Mouse (Mus musculus) mouse trophoblast stem cell (cell line): ENCODE data around the gene Xylt2.
"Not testable (repeated sequence)": the region's sequence is repeated elsewhere in the genome, so short reads cannot be mapped to it uniquely, and the experiment has no call there.

ENCODE experiments used
- in situ Hi-C, 2 experiments: fragments of 300-500 bp; cut with MseI, MboI; formaldehyde crosslinking; loops; 2 replicates in 1 of 2; 3 replicates in 1 of 2; pipeline ENCODE4 v1.15.1; 2025

The Xylt2 gene

GRCm38 (mm10) chr11:94676754-94677606 is at the start of gene Xylt2:
Gene Xylt2, minus strand, starts transcription at chr11:94677515.
- in situ Hi-C loops, result no loop called here

- in situ Hi-C loops, result no loop called here
Observed at GRCm38 (mm10) chr11:94719216-94719615, 41.9 kb upstream of the Xylt2 start.

GRCm38 (mm10) chr11:94718113-94718909 is 41.0 kb upstream of the Xylt2 start:
- in situ Hi-C loops, result no loop called here

GRCm38 (mm10) chr11:94717239-94717638 is 39.9 kb upstream of the Xylt2 start:
- in situ Hi-C loops, result no loop called here

- in situ Hi-C loops, result no loop called here
Observed at GRCm38 (mm10) chr11:94716754-94717153, 39.4 kb upstream of the Xylt2 start.

- in situ Hi-C loops, result no loop called here
Observed at GRCm38 (mm10) chr11:94715622-94716021, 38.3 kb upstream of the Xylt2 start.

- in situ Hi-C loops, result no loop called here
Observed at GRCm38 (mm10) chr11:94713246-94713860, 36.0 kb upstream of the Xylt2 start.

- in situ Hi-C loops, result no loop called here
Observed at GRCm38 (mm10) chr11:94704472-94704871, 27.2 kb upstream of the Xylt2 start, which contains the start of gene Gm11541. Gene Gm11541, minus strand, starts transcription at chr11:94704499.

GRCm38 (mm10) chr11:94704020-94704419 is 26.7 kb upstream of the Xylt2 start:
- in situ Hi-C loops, result no loop called here

- in situ Hi-C loops, result no loop called here
Observed at GRCm38 (mm10) chr11:94702216-94702610, 24.9 kb upstream of the Xylt2 start.

GRCm38 (mm10) chr11:94701401-94702215 is 24.3 kb upstream of the Xylt2 start:
- in situ Hi-C loops, result no loop called here

- in situ Hi-C loops, result no loop called here
Observed at GRCm38 (mm10) chr11:94699399-94699798, 22.1 kb upstream of the Xylt2 start.

GRCm38 (mm10) chr11:94697703-94698464 is 20.6 kb upstream of the Xylt2 start:
- in situ Hi-C loops, result no loop called here

- in situ Hi-C loops, result no loop called here
Observed at GRCm38 (mm10) chr11:94697140-94697539, 19.8 kb upstream of the Xylt2 start.

GRCm38 (mm10) chr11:94695508-94695907 is 18.2 kb upstream of the Xylt2 start:
- in situ Hi-C loops, result no loop called here

- in situ Hi-C loops, result not testable (repeated sequence)
Observed at GRCm38 (mm10) chr11:94692502-94692901, 15.2 kb upstream of the Xylt2 start.

- in situ Hi-C loops, result no loop called here
Observed at GRCm38 (mm10) chr11:94687178-94687577, 9.9 kb upstream of the Xylt2 start.

GRCm38 (mm10) chr11:94682427-94682826 is 5.1 kb upstream of the Xylt2 start:
- in situ Hi-C loops, result no loop called here

GRCm38 (mm10) chr11:94681640-94682039 is 4.3 kb upstream of the Xylt2 start:
- in situ Hi-C loops, result no loop called here

GRCm38 (mm10) chr11:94680639-94681038 is 3.3 kb upstream of the Xylt2 start:
- in situ Hi-C loops, result no loop called here
